Mouse (Mus musculus) induced T-regulatory cell, adult 2 months (primary cell): ENCODE measurements around the gene Ezr.

Experiments
- DNase-seq: peaks from one replicate; pipeline ENCODE4 v3.0.0-alpha.2; 2012; ENCODE audit warnings: low read depth

The Ezr gene

GRCm38 (mm10) chr17:6782611-6783005 is at the start of gene Ezr:
Gene Ezr, minus strand, starts transcription at chr17:6782784.
- peak; percentile 95 for DNase-seq

GRCm38 (mm10) chr17:6830004-6830592 is 47.5 kb upstream of the Ezr start:
- DNase-seq: peak; percentile 68

- DNase-seq: peak; percentile 75
These were observed 46.1 kb upstream of the Ezr start for GRCm38 (mm10) chr17:6828531-6829150.

GRCm38 (mm10) chr17:6827740-6828461 is 45.3 kb upstream of the Ezr start:
- DNase-seq: peak; percentile 99

GRCm38 (mm10) chr17:6827159-6827733 is 44.7 kb upstream of the Ezr start:
- no peak for DNase-seq

- no peak for DNase-seq
These were observed 34.2 kb upstream of the Ezr start for GRCm38 (mm10) chr17:6816796-6817195.

- peak; percentile 76 for DNase-seq
These were observed 33.6 kb upstream of the Ezr start for GRCm38 (mm10) chr17:6816151-6816550.

GRCm38 (mm10) chr17:6814656-6815055 is 32.1 kb upstream of the Ezr start:
- no peak for DNase-seq

GRCm38 (mm10) chr17:6812851-6813191 is 30.2 kb upstream of the Ezr start:
- no peak for DNase-seq

- peak; percentile 33 for DNase-seq
These were observed 29.6 kb upstream of the Ezr start for GRCm38 (mm10) chr17:6811931-6812850.

GRCm38 (mm10) chr17:6809331-6809730 is 26.7 kb upstream of the Ezr start:
- no peak for DNase-seq

GRCm38 (mm10) chr17:6808521-6809165 is 26.1 kb upstream of the Ezr start:
- no peak for DNase-seq

GRCm38 (mm10) chr17:6807827-6808520 is 25.4 kb upstream of the Ezr start:
- DNase-seq: no peak

- DNase-seq: no peak
These were observed 22.4 kb upstream of the Ezr start for GRCm38 (mm10) chr17:6804853-6805543.

GRCm38 (mm10) chr17:6804111-6804510 is 21.5 kb upstream of the Ezr start:
- no peak for DNase-seq

GRCm38 (mm10) chr17:6803614-6804013 is 21.0 kb upstream of the Ezr start:
- no peak for DNase-seq

GRCm38 (mm10) chr17:6798392-6799061 is 15.9 kb upstream of the Ezr start:
- DNase-seq: no peak

- DNase-seq: no peak
These were observed 14.9 kb upstream of the Ezr start for GRCm38 (mm10) chr17:6797471-6797870.

- no peak for DNase-seq
These were observed 11.7 kb upstream of the Ezr start for GRCm38 (mm10) chr17:6794160-6794751.
